Mouse (Mus musculus): ENCODE measurements around the gene Fcgr3.
"Not testable (repeated sequence)": the region's sequence is repeated elsewhere in the genome, so short reads cannot be mapped to it uniquely, and the experiment has no call there.

DNA sequence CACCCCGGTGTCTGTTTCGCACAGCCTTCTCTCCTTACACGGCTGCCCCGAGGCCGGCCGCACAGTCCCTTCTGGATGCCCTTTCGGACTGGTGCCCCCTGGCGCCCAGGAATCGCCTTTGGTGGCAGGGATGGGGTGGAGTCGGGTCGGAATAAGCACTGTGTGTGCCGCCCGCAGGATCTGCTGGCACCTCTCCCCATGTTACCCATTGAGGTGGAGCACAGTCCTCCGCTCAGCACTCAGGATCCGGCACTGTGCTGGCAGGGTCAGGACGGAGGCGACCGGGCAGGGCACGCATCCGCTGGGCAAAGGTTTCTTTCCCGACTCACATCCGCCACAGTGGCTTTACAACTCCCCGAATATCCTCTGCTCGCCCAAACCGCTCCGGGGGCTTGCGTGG is 13.2 kb upstream of the Fcgr3 start:
- TF ChIP-seq CTCF, EP300 (IDR thresholded peaks at IDR 0.05): not testable (repeated sequence)
